Mouse (Mus musculus) right cerebral cortex, postnatal 10 days (tissue): ENCODE data around the gene Hand1.
A peak's percentile ranks its signal among the peaks of the same experiment; 100 is the strongest.
"Not testable (repeated sequence)": the region's sequence is repeated elsewhere in the genome, so short reads cannot be mapped to it uniquely, and the experiment has no call there.

Experiments
- DNase-seq, 2 experiments: peaks; one replicate each; pipeline ENCODE4 v3.0.0; 2021; ENCODE audit warnings: low spot score in 2 of 2

The Hand1 gene

GRCm38 (mm10) chr11:57833296-57833977 is 819 bp upstream of the Hand1 start:
- DNase-seq: no peak

- no peak for DNase-seq
These were observed 757 bp downstream of the Hand1 start for GRCm38 (mm10) chr11:57831861-57832260.

GRCm38 (mm10) chr11:57831281-57831781 is 1.3 kb downstream of the Hand1 start:
- no peak for DNase-seq

GRCm38 (mm10) chr11:57829871-57830775 is 2.5 kb downstream of the Hand1 start:
- no peak for DNase-seq

- DNase-seq: no peak
These were observed 3.4 kb downstream of the Hand1 start for GRCm38 (mm10) chr11:57828955-57829870.

- no peak for DNase-seq
These were observed 4.6 kb downstream of the Hand1 start for GRCm38 (mm10) chr11:57827915-57828545.

- DNase-seq: no peak
These were observed 5.3 kb downstream of the Hand1 start for GRCm38 (mm10) chr11:57827048-57827914.

GRCm38 (mm10) chr11:57825234-57825633 is 7.4 kb downstream of the Hand1 start:
- DNase-seq: not testable (repeated sequence)

- no peak for DNase-seq
These were observed 8.9 kb downstream of the Hand1 start for GRCm38 (mm10) chr11:57823714-57824113.

GRCm38 (mm10) chr11:57823159-57823558 is 9.5 kb downstream of the Hand1 start:
- not testable (repeated sequence) for DNase-seq

GRCm38 (mm10) chr11:57819999-57820581 is 12.5 kb downstream of the Hand1 start:
- peak; percentile 68 to 86 for DNase-seq

GRCm38 (mm10) chr11:57818189-57818588 is 14.4 kb downstream of the Hand1 start:
- DNase-seq: no peak

GRCm38 (mm10) chr11:57813641-57814040 is 19.0 kb downstream of the Hand1 start:
- DNase-seq: no peak

- DNase-seq: no peak
These were observed 20.4 kb downstream of the Hand1 start for GRCm38 (mm10) chr11:57812212-57812611.

GRCm38 (mm10) chr11:57811006-57811405 is 21.6 kb downstream of the Hand1 start:
- no peak for DNase-seq

GRCm38 (mm10) chr11:57809732-57810098 is 22.9 kb downstream of the Hand1 start:
- no peak for DNase-seq

- no peak for DNase-seq
These were observed 23.4 kb downstream of the Hand1 start for GRCm38 (mm10) chr11:57809017-57809731.

GRCm38 (mm10) chr11:57805047-57805446 is 27.6 kb downstream of the Hand1 start:
- no peak for DNase-seq

GRCm38 (mm10) chr11:57802511-57802870 is 30.1 kb downstream of the Hand1 start:
- DNase-seq: peak in 1 of 2 experiments; percentile 38
